In the genomic region with DNA sequence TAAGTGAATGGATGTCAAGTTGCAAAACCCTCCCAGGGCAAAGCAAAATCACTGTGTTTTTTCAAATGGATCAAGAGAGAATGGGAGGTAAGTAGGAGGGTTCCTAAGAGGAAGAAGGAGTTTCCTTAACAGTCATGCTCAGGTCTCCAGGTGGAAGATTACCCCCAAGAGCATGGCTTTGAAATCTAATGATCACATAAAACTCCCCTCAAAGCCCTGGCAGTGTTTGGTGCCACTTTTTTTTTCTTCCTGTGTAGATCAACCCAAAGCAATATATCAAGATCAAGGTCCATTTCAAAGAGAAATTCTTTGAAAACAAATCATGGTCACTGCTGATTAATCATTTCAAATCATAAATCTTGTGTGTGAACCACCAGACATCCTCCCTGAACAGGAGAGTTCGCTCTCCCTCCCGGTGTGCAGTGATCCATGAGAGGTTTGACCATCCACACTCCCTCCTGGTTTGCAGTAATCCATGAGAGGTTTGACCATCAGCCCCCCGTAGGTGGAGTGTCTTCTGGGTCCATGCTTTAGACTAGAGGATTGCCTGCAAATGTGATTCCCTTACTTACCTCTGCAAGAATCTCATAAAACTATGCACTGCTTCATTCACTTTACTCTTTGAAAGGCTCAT, we compare ENCODE assay signal across 25 mouse cellular contexts.
DNase-seq lines count a peak whose midpoint lies in the region; ATAC-seq and TF ChIP-seq lines count a peak whose summit lies in the region.
"Had no signal": no experiment of that assay in that cellular context is flagged by ENCODE, and none has a peak within 500 bp of the region (broad histone marks: within the 10 kb centered on the region; RNA-seq: fewer than 3 reads in every experiment).

No protein-coding gene starts in this region.

- no peaks in the 10 kb centered on the region for H3K36me3 ChIP-seq in kidney, postnatal 0 days (ENCODE audit: insufficient read depth, low read length)
- H3K36me3 ChIP-seq in limb, embryonic 13.5 days: no peaks in the 10 kb centered on the region
- H3K36me3 ChIP-seq: heart, embryonic 12.5 days; hindbrain, embryonic 10.5 days; midbrain, embryonic 13.5 days; neural tube, embryonic 12.5 days had no signal

- no peaks in the 10 kb centered on the region for H3K4me1 ChIP-seq in kidney, postnatal 0 days (replicated peaks; ENCODE audit: insufficient read depth, low read length)
- peaks cover 10% of the 10 kb centered on the region for H3K4me1 ChIP-seq in limb, embryonic 13.5 days
- H3K4me1 ChIP-seq: heart, embryonic 12.5 days; hindbrain, embryonic 10.5 days; midbrain, embryonic 13.5 days; neural tube, embryonic 12.5 days had no signal

- peak; percentile 1; the same call in 1 of the 2 replicates for TF ChIP-seq CTCF in kidney, postnatal 0 days (IDR thresholded peaks at IDR 0.05; ENCODE audit: low read depth)

- no peak overlapping the region for H3K4me3 ChIP-seq in kidney, postnatal 0 days (replicated peaks; ENCODE audit: low read depth, low read length)
- no peak overlapping the region for H3K4me3 ChIP-seq in limb, embryonic 13.5 days
- H3K4me3 ChIP-seq: heart, embryonic 12.5 days; hindbrain, embryonic 10.5 days; midbrain, embryonic 13.5 days; neural tube, embryonic 12.5 days had no signal

- H3K27me3 ChIP-seq in kidney, postnatal 0 days (ENCODE audit: insufficient read depth, low read length): no peaks in the 10 kb centered on the region
- H3K27me3 ChIP-seq in limb, embryonic 13.5 days: no peaks in the 10 kb centered on the region
- H3K27me3 ChIP-seq: heart, embryonic 12.5 days; midbrain, embryonic 13.5 days; neural tube, embryonic 12.5 days had no signal

- no peak overlapping the region for H3K9ac ChIP-seq in kidney, postnatal 0 days (ENCODE audit: low read depth, low read length)
- H3K9ac ChIP-seq in limb, embryonic 13.5 days: no peak overlapping the region
- H3K9ac ChIP-seq: heart, embryonic 12.5 days; liver, embryonic 14.5 days; lung, embryonic 14.5 days; midbrain, embryonic 13.5 days; neural tube, embryonic 12.5 days had no signal

- no peak overlapping the region for H3K4me2 ChIP-seq in kidney, postnatal 0 days (ENCODE audit: low read length)
- no peak overlapping the region for H3K4me2 ChIP-seq in limb, embryonic 13.5 days (replicated peaks)
- H3K4me2 ChIP-seq: heart, embryonic 12.5 days; lung, embryonic 14.5 days; midbrain, embryonic 13.5 days; neural tube, embryonic 12.5 days had no signal

- H3K27ac ChIP-seq in kidney, postnatal 0 days: no peak overlapping the region
- H3K27ac ChIP-seq in limb, embryonic 13.5 days: peak overlapping the region; percentile 22; the same call in 1 of the 2 replicates
- H3K27ac ChIP-seq: hindbrain, embryonic 10.5 days; liver, embryonic 14.5 days; midbrain, embryonic 13.5 days; neural tube, embryonic 12.5 days had no signal

- H3K9me3 ChIP-seq in kidney, postnatal 0 days (replicated peaks; ENCODE audit: low read length): no peaks in the 10 kb centered on the region
- H3K9me3 ChIP-seq in limb, embryonic 13.5 days: no peaks in the 10 kb centered on the region
- H3K9me3 ChIP-seq: heart, embryonic 12.5 days; hindbrain, embryonic 10.5 days; midbrain, embryonic 13.5 days; neural tube, embryonic 12.5 days had no signal

- peak; percentile 8 for DNase-seq in adrenal gland, postnatal 14 days
- no peak for DNase-seq in adrenal gland, postnatal 4 days (ENCODE audit: low spot score in 2 of 2)
- DNase-seq in kidney, postnatal 0 days (ENCODE audit: low spot score): peak; percentile 88
- DNase-seq in kidney, adult 8-10 months: no peak
- DNase-seq in embryo, embryonic 11.5 days (ENCODE audit: low read depth, low spot score): peak; percentile 17
- DNase-seq in layer of hippocampus, postnatal 14 days (ENCODE audit: low spot score in 2 of 2): no peak
- no peak for DNase-seq in left cerebral cortex, adult 9 months (ENCODE audit: low spot score in 2 of 2)
- DNase-seq: cerebellum, adult 8-10 months; cerebellum, postnatal 36 days; gastrocnemius, postnatal 14 days; heart, adult 18-20 months; heart, postnatal 10 days; layer of hippocampus, adult 9-11 months; lung, embryonic 14.5 days; right cerebral cortex, postnatal 14 days; thymus, postnatal 25 days had no signal

- peak; percentile 94 for ATAC-seq in kidney, postnatal 0 days (replicated peaks; ENCODE audit: low FRiP score, low read depth)
- no peak for ATAC-seq in limb, embryonic 13.5 days (ENCODE audit: low FRiP score, low read depth)
- ATAC-seq: forebrain, embryonic 14.5 days; hindbrain, embryonic 16.5 days; intestine, embryonic 16.5 days; midbrain, embryonic 13.5 days had no signal

- WGBS in kidney, postnatal 0 days: 25% methylated on average over 3 of the region's 3 CpGs
- WGBS in limb, embryonic 13.5 days: 34% methylated on average over 3 of the region's 3 CpGs

Comparison
In these comparisons a context has a peak if more than half of its experiments do, and no peak if none do; other contexts are left out.
1. DNase-seq: peak in adrenal gland, postnatal 14 days (single experiment), kidney, postnatal 0 days (single experiment) and embryo, embryonic 11.5 days (single experiment); none in adrenal gland, postnatal 4 days (0 of 2), kidney, adult 8-10 months (0 of 2), layer of hippocampus, postnatal 14 days (0 of 2) and left cerebral cortex, adult 9 months (0 of 2).